Mouse (Mus musculus) CD4-positive, CD25-positive, alpha-beta regulatory T cell, adult 2 months (primary cell): ENCODE measurements around the gene Fads3.

Source experiments
- DNase-seq: peaks from one replicate; pipeline ENCODE4 v3.0.0-alpha.2; 2012; ENCODE audit warnings: low read depth, low spot score

Gene Fads3

GRCm38 (mm10) chr19:10108666-10109065 is 67.3 kb downstream of the Fads3 start:
- DNase-seq = no peak
